Mouse (Mus musculus) kidney, adult 9 months (tissue): ENCODE measurements around the gene Ralgds.
"Not testable (repeated sequence)": the region's sequence is repeated elsewhere in the genome, so short reads cannot be mapped to it uniquely, and the experiment has no call there.

ENCODE experiments used
- DNase-seq: peaks from one replicate; pipeline ENCODE4 v3.0.0; 2022

Gene Ralgds

DNA sequence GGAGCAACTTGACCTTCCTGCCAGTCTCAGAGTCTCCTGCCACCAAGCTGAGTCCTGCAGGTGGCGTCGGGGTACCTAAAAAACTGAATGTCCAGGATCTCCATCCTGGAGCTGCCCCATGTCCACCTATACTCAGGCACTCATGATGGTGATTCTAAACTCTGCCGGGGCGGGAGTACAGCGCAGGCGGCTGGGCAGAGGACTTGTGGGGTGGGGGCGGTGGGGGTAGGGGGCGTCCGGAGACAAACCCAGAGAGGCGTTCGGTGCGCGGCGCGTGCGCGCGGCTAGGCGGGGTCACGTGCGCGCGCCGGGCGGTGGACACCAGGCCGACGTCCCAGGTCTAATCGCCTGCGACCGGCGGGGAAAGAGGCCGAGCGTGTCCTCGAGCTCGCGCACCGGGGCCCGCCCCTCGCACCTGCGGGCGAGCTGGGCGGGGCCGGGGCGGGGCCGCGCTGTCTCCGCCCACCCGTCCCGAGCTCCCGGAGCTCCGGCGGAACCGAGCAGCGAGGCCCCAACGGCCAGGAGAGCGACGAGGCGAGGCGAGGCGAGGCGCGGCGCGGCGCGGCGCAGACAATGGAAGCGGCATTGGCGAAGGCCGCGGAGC is at the start of gene Ralgds:
TSS of gene Ralgds (plus strand) at position 328 of the 604 bp plus-strand sequence.
- peak; percentile 75 for DNase-seq

DNA sequence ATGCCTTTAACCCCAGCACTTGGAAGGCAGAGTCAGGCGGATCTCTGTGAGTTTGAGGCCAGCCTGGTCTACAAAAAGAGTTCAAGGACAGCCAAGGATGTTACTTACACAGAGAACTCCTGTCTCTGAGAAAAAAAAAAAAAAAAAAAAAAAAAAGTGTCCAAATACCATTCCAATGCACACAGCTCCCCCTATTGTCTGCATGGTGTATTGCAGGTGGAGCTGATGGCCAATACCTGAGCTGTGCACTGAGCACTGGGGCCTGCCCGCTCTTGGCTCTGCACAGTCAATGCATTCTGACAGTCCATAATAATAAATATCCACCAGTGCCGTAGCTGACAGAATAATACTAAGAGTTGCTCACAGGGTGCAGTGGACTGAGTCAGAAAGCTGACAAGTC is 49.0 kb upstream of the Ralgds start:
- peak; percentile 75 for DNase-seq

DNA sequence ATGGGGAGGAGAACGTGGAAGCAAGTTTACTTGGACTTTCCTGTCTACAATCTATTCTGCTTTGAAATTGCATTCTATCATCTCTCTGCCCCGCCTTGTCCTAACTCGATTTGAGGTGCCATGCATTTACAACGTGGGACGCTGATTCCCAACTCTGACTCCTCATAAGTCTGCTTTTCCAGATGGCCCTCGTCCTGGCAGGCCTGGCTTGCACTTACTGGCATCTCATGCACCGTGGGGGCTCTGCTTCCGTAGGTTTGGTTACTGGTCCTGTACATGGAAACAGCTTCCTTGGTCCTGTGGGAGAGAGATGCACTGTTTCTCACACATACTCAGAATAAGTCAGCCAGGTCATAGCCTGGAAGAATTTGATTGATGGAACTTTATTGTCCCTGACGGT is 48.0 kb upstream of the Ralgds start:
- no peak for DNase-seq

DNA sequence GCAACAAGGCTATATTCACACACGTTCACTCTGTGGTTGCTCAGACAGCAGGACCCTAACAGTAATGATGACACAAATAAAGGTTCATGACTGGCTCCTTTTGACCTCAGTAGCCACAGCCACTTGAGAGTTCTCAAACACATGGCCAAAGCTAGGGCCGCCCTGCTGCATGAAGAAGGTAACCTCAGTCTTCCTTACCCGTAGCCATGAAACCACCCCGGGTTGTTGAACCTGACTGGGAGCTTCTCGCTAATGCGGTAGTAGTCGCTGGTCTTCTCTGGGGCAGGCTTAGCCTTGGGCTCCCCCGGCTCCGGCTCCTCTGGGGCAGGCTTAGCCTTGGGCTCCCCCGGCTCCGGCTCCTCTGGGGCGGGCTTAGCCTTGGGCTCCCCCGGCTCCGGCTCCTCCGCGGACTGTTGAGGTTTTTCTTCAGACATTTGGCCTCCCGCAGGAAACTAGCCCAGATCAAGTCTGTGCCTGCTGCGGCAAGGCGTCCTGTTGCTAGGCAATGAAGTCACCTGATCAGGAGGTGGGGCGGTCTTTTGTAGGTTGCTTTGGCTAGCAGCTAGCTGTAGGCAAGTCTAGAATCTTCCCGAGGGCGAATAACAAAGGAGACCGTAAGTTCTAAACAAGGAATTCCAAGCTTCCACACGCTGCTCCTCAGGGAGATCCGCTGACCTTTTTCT is 46.9 kb upstream of the Ralgds start, which contains the start of gene 1700007K13Rik:
TSS of gene 1700007K13Rik (minus strand) at position 497 of the 683 bp plus-strand sequence.
- peak; percentile 83 for DNase-seq

DNA sequence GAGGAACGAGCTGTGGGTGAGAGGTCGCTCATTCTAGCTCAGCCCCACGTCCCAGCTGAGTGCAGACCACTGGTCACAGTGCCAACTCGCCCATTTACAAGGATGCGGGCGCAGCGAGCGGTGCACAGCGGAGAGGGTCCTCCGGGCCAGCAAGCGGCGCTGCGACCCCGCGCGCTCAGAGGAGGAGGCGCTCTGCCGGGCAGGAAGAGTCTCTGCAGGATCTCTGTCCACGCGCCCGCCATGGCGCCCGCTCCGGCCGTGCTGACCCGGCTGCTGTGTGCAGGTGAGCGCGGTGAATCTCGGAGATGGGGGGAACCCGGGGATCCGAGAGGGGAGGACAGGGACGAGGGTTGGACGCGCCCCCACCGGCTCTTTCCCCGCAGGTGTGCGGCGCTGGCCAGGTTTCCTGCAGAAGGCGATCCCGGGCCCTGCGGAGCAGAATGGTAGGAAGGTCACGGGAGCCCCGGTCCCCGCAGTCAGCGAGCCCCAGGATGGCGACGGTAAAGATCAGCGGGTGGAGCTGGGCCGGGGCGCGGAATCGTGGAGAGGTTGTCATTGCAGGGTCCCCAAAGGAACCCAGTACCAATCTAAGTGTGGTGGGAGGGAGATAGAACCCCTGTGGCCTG is 45.0 kb upstream of the Ralgds start, which contains the start of gene Mrps2:
TSS of gene Mrps2 (plus strand) at position 207 of the 626 bp plus-strand sequence.
- DNase-seq: peak; percentile 84

DNA sequence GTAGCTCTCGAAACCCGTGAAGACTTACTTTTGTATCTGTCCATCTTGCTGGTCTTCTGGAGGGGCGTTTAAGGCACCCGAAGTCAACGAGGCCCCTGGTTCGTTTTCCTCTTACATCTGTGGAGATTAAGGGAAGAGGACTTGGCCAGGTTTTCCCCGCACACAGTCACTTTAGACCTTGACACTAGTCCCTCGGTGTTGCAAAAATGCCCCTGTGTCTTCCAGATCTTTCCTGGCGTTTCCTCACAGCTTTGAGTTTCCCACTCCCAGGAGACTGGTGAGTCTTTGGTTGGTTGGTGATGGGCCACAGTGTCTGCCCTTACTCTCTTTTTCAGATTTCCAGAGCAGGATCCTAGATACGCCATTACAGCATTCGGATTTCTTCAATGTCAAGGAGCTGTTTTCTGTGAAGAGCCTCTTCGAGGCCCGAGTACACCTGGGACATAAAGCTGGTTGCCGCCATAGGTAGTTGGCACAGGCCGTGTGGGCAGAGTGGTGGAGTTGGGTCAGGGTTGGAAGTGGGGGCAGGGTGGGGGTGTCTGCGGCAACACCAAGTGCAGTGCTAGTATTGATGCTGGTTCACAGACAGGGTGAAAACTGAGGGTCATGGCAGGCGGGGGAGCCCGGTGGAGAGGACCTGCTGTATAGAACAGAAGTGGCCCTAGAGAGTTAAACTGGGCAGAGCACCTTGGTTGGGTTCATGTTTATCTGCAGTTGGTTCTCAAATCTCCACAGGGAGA is 44.3 kb upstream of the Ralgds start:
- no peak for DNase-seq

DNA sequence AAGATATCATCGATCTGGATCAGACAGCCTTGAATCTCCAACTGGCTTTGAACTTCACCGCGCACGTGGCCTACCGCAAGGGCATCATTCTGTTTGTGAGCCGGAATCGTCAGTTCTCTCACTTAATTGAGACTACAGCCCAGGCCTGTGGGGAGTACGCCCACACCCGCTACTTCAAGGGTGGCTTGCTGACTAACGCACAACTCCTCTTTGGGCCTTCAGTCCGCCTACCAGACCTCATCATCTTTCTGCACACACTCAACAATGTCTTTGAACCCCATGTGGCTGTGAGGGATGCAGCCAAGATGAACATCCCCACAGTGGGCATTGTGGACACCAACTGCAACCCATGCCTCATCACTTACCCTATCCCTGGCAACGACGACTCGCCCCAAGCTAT is 43.5 kb upstream of the Ralgds start:
- DNase-seq: no peak

DNA sequence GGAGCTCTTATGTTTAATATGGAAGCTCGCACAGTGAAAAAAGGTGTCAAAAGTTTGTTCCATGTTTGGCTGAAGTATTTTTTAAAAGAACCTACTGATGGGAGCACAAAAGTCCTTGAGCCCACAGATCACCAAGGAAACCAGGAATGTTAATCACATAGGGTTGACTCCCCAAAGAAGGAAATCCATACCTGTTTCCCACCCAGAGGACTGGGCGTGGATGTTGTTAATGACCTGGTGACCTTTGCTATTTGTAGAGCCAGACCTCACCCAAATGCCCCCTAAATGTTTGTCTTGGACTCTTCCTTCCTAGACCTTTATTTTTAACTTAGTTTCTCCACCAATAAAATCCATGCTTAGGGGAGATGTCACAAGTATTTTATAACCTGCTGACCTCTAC is 42.3 kb upstream of the Ralgds start:
- DNase-seq: no peak

DNA sequence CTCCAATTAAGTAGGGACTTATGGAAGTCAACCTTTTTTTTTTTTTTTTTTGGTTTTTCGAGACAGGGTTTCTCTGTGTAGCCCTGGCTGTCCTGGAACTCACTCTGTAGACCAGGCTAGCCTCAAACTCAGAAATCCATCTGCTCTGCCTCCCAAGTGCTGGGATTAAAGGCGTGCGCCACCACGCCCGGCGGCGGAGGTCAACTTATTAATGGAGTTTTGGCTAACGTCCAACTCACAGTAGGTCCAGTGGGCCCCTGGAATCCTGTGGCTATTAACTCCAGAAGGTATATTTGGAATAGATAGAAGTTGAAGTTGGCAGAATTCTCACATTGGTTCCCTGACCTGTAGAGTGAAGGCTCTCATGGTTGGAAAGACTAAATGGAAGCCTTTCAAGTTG is 40.9 kb upstream of the Ralgds start:
- DNase-seq: not testable (repeated sequence)

DNA sequence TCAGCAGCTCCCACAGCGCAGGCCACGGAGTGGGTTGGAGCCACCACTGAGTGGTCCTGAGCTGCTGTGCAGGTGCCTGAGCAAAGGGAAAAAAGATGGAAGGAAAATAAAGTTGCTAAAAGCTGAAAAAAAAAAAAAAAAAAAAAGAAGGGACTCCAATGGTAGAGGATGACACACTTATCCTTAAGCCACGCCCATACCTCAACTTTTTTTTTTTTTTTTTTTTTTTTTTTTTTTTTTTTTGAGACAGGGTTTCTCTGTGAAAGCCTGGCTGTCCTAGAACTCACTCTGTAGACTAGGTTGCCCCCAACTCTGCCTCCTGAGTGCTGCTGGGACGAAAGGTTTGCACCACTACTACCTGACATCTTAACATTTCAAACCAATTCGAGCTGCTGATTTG is 34.9 kb upstream of the Ralgds start:
- DNase-seq: not testable (repeated sequence)

DNA sequence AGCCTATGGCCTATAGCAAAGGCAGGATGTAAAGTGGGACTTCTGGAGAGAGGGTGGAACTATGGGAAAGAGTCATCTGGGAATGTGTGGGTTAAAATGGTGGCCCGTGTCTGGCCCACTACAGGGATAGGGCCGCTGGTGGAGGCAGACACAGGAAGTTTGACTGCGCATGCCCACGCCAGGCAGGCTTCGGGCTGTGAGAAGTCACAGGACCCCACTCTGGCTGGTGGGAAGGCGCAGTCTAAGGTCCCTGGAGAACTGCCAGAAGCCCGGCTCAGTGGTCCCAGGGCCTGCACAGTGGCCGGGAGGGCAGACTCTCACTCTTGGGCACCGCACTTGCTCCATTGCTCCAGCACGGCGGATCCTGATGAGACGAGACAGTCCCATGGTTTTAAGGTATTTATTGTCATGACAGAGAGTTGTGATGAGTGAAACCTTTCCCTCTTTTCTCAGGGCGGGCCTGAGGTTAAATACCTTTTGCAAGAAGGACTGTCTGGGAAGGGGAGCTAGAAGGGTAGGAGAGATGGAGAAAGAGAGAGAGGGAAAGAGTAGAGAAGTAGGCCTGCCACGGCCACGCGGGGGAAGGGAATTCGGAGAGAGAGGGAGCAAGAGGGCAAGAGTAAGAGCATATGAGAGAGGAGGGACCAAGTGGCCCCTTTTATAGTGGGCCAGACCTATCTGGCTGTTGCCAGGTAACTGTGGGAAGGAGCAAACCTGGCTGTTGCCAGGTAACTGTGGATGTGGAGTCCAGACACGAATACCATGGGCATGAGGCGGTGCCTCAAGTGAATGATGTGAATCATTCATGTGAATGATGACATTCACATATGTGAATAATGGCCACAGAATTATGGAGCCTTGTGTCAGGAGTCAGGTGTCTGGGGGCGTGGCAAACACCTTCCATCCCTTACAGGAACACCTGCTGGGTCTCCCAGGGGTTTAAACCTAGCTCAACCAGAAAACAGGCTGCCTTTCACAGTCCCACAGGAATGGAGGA is 33.4 kb upstream of the Ralgds start:
- no peak for DNase-seq

DNA sequence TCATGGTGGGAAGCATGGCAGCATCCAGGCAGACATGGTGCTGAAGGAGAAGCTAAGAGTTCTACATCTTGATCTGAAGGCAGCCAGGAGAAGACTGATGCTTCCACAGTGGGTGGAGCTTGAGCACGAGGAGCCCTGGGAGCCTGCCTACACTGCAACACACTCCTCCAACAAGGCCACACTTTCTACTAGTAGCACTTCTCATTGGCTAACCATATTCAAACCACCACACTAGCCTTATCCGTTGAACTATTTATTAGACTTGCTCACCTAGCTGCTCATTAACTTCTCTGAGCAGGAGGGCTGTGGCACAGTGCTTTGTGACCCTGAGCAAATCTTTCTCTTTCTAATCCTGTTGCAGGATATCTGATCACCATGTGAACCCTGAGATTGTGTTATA is 29.1 kb upstream of the Ralgds start:
- DNase-seq: peak; percentile 73

DNA sequence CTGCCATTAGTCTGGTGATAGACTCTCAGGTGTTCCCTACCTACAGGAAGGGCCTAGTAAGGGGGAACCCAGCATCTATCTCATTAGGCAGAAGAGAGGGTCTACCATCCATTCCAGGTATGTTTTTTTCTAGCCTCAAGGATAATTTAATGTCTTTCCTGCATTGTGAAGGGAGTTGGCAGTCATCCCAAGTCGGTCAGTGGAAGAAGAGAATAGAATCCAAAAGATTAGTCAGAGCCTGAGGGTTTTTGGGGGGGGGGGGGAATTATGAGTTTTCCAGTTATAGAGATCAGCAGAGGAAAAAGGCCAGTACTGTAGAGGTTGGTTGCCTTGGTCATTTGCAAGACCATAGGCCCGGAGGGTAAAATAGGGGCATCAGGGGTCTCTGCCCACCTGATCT is 18.4 kb upstream of the Ralgds start:
- no peak for DNase-seq

DNA sequence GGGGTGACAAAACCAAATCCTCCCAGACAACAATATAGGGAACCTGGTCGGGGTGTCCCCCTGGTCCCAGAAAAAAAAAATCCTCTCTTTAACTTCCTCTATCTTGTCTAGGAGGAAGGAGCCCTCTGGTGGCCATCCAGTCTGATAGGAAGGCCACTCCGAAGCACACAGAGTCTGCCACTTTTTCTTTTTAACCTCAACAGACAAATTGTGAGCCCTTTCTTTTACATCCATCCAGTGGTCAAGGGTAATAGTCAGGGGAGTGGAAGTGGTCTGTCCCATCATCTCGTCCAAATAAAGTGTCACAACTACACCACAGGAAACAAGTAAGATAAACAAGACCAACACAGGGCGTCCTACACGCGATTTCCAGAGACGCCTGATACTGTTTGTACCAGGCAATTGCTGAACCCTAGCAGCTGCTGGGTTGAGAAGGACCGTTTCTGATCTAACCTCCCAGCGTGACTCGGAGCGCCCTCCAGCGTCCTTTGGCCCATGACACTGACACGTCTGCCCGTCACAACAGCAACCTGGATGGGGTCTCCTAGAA is 17.6 kb upstream of the Ralgds start:
- DNase-seq: peak; percentile 38

DNA sequence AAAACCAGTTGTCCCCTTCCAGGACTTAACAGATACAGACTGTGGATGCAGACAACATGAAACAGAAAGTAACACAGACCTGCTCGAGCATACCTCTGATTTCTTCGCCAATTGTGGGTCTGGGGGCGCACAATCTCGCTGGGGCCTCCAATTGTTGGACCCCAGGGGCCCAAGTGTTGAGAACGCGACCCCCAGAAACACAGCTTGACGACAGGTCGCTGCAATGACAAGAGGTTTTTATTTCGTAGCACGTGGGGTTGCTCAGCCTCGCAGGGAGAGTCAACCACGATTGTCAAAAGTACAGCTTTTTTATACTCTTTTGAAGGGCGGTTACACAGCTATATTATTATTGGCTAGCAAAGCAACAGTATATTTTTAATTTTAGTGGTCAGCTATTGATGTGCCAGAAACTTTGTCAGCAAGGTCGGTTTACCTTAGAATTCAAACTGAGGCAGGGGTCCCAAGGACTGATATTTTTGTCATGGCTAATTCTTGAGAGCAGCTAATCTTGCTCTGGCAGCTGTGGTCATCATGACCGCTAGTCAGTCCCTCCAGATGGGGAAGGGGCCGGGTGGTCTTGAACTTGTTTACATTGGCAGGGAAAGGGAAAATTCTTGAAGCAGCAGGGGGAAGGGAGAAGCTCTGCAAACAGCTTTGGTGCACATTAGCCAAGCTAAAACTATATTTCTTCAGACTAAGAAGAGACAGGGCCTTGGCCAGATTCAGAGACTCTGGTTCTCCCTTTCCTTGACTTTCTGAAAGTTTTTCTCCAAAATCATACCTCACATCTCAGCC is 16.9 kb upstream of the Ralgds start:
- DNase-seq: no peak

DNA sequence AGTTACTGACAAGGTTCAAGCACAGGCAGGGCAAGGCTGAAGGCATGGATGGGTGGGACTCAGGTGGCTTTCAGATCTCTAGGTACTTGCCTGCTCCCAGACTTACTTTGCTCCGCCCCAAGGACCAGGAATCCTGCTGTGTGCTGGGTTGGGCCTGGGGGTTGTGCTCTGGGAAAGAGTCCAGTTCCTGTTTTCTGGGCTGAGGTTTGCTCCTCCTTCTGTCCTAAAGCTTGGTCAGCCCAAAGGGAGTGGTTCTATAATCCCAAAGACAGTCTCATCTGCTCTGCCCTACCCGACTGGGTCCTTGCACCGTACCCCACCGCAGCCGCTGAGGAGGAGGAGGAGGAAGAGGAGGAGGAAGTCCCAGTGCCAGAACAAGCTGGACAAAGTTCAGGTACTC is 16.3 kb upstream of the Ralgds start, which contains the start of gene Gbgt1:
TSS of gene Gbgt1 (plus strand) at position 221 of the 400 bp plus-strand sequence.
- no peak for DNase-seq

DNA sequence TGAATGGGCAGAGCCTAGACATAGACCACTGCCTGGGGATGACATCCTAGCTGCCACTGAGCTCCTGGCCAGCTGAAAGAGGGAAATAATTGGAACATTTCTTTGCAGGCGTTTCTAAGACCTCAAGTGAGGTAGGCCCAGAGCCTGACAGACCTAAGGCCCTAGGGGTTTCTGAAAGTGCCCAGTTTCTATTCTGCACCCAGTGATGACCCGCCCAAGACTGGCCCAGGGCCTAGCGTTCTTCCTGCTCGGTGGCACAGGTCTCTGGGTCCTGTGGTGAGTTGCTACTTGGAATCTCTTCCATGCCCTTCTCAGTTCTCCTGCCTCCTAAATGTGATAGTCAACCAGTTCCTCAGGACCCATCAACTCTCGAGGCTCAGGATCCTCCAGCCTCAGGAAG is 15.4 kb upstream of the Ralgds start:
- no peak for DNase-seq

DNA sequence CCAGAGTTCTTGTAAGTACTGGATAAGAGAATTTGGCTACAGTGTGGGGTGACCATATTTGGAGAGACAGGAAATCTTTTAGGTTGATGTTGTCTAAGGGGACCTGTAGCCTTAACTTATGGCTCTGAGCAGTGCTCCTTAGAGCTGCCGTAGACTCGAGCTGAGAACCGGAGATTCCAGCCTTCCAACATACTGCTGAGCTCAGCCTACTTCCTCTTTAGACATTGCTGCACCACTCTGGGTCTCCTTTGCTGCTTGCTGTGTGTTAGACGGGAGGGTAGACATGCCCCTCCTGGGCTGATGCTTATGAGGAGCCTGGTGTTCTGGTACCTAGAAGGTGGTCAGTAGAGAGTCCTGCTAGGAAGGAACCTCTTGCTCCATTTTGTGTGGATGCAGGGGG is 14.5 kb upstream of the Ralgds start:
- DNase-seq: no peak

DNA sequence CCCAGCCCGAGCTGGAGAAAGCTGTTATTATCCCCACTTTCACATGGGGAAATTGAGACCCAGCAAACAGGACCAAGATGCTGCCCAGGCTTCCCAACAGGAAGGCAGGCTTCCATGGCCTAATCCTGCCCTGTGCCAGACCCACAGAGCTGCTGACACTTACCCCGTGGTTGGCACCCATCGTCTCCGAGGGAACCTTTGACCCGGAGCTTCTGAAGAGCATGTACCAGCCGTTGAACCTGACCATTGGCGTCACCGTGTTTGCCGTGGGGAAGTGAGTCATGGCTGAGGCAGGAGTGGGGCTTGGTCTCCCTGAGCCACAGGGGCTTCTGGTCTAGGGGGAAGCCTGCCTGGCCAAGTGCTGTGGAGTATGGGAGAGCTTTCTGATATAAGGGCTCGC is 9.9 kb upstream of the Ralgds start:
- DNase-seq: peak; percentile 53

DNA sequence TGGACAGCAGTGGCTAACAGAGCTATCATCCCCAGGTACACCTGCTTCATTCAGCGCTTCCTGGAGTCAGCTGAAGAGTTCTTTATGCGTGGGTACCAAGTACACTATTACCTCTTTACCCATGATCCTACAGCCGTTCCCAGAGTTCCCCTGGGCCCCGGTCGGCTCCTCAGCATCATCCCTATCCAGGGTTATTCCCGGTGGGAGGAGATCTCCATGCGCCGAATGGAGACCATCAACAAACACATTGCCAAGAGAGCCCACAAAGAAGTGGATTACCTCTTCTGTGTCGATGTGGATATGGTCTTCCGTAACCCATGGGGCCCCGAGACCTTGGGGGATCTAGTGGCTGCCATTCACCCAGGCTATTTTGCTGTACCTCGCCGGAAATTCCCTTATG is 8.2 kb upstream of the Ralgds start:
- DNase-seq: no peak

DNA sequence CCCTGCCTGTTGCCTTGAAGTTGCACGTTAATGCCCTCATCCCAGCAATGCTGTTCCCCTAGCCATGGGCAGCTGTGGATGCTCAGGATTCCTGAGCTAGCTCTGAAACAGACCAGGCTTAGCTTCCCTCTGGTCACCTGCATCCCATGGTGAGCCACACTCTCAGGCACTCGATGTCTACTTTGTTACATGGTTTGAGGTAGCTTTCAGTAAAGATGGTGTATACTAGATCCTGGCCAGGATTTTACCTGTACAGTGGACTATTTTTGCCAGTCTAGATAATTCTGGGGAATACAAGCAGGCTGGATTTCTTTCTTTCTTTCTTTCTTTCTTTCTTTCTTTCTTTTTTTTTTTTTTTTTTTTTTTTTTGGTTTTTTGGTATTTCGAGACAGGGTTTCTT is 7.1 kb upstream of the Ralgds start, which contains the start of gene Gm10134:
TSS of gene Gm10134 (plus strand) at position 301 of the 400 bp plus-strand sequence.
- no peak for DNase-seq
